Mouse (Mus musculus) spleen, adult 2 months (tissue): Measurements from ENCODE around the gene Zdhhc6. TPM values are rescaled to one million over a fixed set of nuclear protein-coding genes. Genes with fewer than 3 reads are reported as not detected.

Source experiments
- DNase-seq, 2 experiments: peaks; one replicate each; pipeline versions ENCODE4 v3.0.0 to v3.0.0-alpha.2; 2012 to 2021; ENCODE audit warnings: low spot score in 2 of 2, low read depth in 1 of 2
- H3K27ac ChIP-seq: fragments of 200-500 bp; 2 replicates; pipeline ENCODE4 v1.5.1; 2012; ENCODE audit warnings: low read length, inconsistent platforms; ENCODE audit not compliant: insufficient read depth
- H3K27me3 ChIP-seq: fragments of 200-500 bp; 2 replicates; pipeline ENCODE4 v1.6.1; 2012; ENCODE audit warnings: mild to moderate bottlenecking, moderate library complexity, low read length, inconsistent platforms; ENCODE audit not compliant: control insufficient read depth, insufficient read depth
- H3K36me3 ChIP-seq: fragments of 200-500 bp; 2 replicates; pipeline ENCODE4 v1.6.1; 2012; ENCODE audit warnings: mild to moderate bottlenecking, low read length, inconsistent platforms; ENCODE audit not compliant: control insufficient read depth, insufficient read depth
- H3K4me1 ChIP-seq: fragments of 200-500 bp; 2 replicates; pipeline ENCODE4 v1.6.1; 2011; ENCODE audit warnings: inconsistent platforms; ENCODE audit not compliant: control insufficient read depth, insufficient read depth, insufficient read length
- H3K4me3 ChIP-seq: fragments of 200-500 bp; 2 replicates; pipeline ENCODE4 v1.5.1; 2011; ENCODE audit warnings: mild to moderate bottlenecking, inconsistent platforms; ENCODE audit not compliant: insufficient read depth, insufficient read length; ENCODE audit errors: extremely low read depth
- CTCF ChIP-seq: fragments of 200-500 bp; IDR thresholded peaks from 2 replicates; pipeline ENCODE4 v1.5.1; 2011; ENCODE audit warnings: mild to moderate bottlenecking, inconsistent platforms; ENCODE audit not compliant: insufficient read depth, insufficient read length, insufficient replicate concordance; ENCODE audit errors: extremely low read depth
- POLR2A ChIP-seq: fragments of 200-500 bp; IDR thresholded peaks from 2 replicates; pipeline ENCODE4 v1.6.1; 2011; ENCODE audit warnings: low read depth, low read length, inconsistent platforms
- WGBS: fragments of 180-500 bp; shearing (Covaris S2); methylation state at CpG from one replicate; pipeline ENCODE4 v1.1.7; 2018; 5-methylcytosine and 5-hydroxymethylcytosine counted together
- polyA plus RNA-seq: library from polyadenylated mRNA; depleted of rRNA; stranded (reverse); fragments of >200 nt; gene quantifications from 2 replicates; pipeline ENCODE4 v1.2.3, GENCODE M21; 2012

The Zdhhc6 gene
- polyA plus RNA-seq, 1 experiment: 6.3 TPM

- H3K27ac ChIP-seq: no peak overlapping the region
- TF ChIP-seq CTCF (no peak), POLR2A (no peak)
- no peaks in the 10 kb centered on the region for H3K27me3 ChIP-seq
- no peak overlapping the region for H3K4me3 ChIP-seq
- WGBS: 93% methylated on average over 6 of the region's 6 CpGs
- DNase-seq: no peak
- H3K4me1 ChIP-seq: no peaks in the 10 kb centered on the region
- peaks cover 5% of the 10 kb centered on the region; the same call in 1 of the 2 replicates for H3K36me3 ChIP-seq
Measured at GRCm38 (mm10) chr19:55340521-55340920, 24.7 kb upstream of the Zdhhc6 start.

DNA sequence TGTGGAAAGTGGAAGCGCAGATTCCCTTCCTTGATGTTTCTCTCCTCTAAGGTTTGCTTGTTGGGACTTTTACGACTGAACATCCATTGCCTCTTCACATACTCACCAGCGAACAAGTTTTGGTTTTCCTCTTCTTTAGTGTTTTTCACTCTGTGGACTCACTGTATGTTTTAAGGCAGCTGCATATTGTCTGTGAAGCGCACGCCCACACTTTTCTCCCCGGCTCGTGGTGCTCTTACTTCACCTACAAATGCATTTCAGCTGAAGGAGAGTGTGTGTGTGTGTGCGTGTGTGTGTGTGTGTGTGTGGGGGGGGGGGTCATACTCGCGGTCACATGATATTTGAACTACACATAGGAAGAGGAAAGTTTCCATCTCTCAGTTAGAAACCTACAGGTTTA lies 21.8 kb upstream of the Zdhhc6 start:
- Histone ChIP-seq H3K27ac (no peak overlapping the region), H3K36me3 (peaks cover 5% of the 10 kb centered on the region; the same call in 1 of the 2 replicates), H3K27me3 (no peaks in the 10 kb centered on the region), H3K4me1 (no peaks in the 10 kb centered on the region), H3K4me3 (no peak overlapping the region)
- TF ChIP-seq POLR2A: no peak
- TF ChIP-seq CTCF: no peak
- WGBS: 86% methylated on average over 10 of the region's 10 CpGs
- no peak for DNase-seq

DNA sequence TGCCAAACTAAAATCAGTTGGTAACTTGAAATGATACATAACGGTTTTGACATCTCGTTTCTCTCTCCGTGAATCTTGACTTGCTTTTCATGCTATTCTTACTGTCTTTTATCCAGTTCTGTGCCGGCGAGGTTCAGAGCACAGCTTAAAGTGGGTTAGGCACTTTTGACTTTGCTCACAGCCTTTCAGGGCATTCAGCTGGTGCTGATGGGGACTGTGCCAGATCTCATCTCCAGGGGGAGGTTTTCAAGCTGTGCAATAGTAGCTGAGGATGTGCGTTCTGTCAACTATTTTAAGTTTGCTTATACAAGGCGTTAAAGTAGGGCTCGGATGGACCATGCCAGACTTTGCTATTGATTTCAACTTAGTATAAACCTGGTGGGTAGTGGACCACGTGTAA lies 21.2 kb upstream of the Zdhhc6 start:
- Histone ChIP-seq H3K4me3 (no peak overlapping the region), H3K4me1 (no peaks in the 10 kb centered on the region), H3K27me3 (no peaks in the 10 kb centered on the region), H3K27ac (no peak overlapping the region), H3K36me3 (peaks cover 5% of the 10 kb centered on the region; the same call in 1 of the 2 replicates)
- no peak for DNase-seq
- TF ChIP-seq POLR2A (no peak), CTCF (no peak)
- WGBS: 95% methylated on average over 9 of the region's 9 CpGs

- H3K36me3 ChIP-seq: peaks cover 5% of the 10 kb centered on the region; the same call in 1 of the 2 replicates
- no peaks in the 10 kb centered on the region for H3K27me3 ChIP-seq
- no peak overlapping the region for H3K4me3 ChIP-seq
- H3K4me1 ChIP-seq: no peaks in the 10 kb centered on the region
- TF ChIP-seq POLR2A (no peak), CTCF (no peak)
- 94% methylated on average over 12 of the region's 12 CpGs for WGBS
- DNase-seq: no peak
- H3K27ac ChIP-seq: no peak overlapping the region
Measured at GRCm38 (mm10) chr19:55336441-55336840, 20.6 kb upstream of the Zdhhc6 start.

DNA sequence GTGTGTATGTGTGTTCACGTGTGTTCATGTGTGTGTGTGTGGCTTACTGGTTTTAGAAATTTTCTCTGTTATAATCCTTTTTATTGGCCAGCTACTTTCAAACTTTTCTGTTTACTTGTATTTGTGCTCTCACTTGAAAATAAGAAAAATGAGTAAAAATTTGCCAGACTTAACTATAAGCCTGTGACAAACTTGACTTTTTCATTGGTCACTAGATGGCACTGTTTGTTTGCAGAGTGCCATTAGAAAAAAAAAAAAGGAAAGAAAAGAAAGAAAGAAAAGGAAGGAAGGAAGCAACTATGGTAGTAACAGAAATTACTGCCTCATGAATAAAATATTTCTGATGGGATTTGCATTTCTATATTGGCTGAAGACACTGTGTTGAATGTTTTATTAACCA lies 20.0 kb upstream of the Zdhhc6 start:
- no peak for DNase-seq
- Histone ChIP-seq H3K27me3 (no peaks in the 10 kb centered on the region), H3K4me1 (no peaks in the 10 kb centered on the region), H3K27ac (no peak overlapping the region), H3K4me3 (no peak overlapping the region), H3K36me3 (peaks cover 3% of the 10 kb centered on the region; the same call in 1 of the 2 replicates)
- WGBS: 100% methylated on average over 1 of the region's 1 CpGs
- no peak for TF ChIP-seq CTCF

GRCm38 (mm10) chr19:55332641-55333268 lies 16.9 kb upstream of the Zdhhc6 start:
- TF ChIP-seq CTCF (peak; percentile 66; the same call in 1 of the 2 replicates), POLR2A (no peak)
- H3K4me3 ChIP-seq: no peak overlapping the region
- no peaks in the 10 kb centered on the region for H3K4me1 ChIP-seq
- H3K27me3 ChIP-seq: no peaks in the 10 kb centered on the region
- WGBS: 97% methylated on average over 8 of the region's 8 CpGs
- peaks cover 7% of the 10 kb centered on the region for H3K36me3 ChIP-seq
- H3K27ac ChIP-seq: no peak overlapping the region
- peak; percentile 28 to 53 for DNase-seq

DNA sequence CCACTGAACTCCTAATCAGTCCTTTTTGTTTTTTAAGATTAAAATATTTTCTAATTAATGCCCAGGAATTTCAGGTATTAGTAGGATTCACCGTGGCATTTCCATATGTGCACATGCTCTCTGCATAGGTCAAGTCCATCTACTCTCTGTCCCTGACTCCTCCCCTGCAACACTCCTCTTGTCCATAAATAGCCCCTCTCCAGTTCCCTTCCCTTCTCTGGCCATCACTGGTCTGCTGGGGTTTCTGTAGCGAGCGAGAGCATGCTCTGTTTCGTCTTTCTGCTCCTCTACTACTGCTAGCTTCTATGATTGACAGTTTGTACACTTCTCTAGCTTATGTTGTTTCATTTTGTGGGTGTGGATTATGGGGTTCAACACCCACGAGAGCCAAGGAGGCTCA lies 15.9 kb upstream of the Zdhhc6 start:
- Histone ChIP-seq H3K4me1 (no peaks in the 10 kb centered on the region), H3K36me3 (peaks cover 5% of the 10 kb centered on the region), H3K27ac (no peak overlapping the region), H3K4me3 (no peak overlapping the region), H3K27me3 (no peaks in the 10 kb centered on the region)
- 95% methylated on average over 5 of the region's 5 CpGs for WGBS
- DNase-seq: no peak
- no peak for TF ChIP-seq POLR2A
- no peak for TF ChIP-seq CTCF
